Mouse (Mus musculus) gastrocnemius, postnatal 4 days (tissue): ENCODE measurements around the gene Ptbp1. TPM values are rescaled to one million over a fixed set of nuclear protein-coding genes. Genes with fewer than 3 reads are reported as not detected.
"Not testable (repeated sequence)": the region's sequence is repeated elsewhere in the genome, so short reads cannot be mapped to it uniquely, and the experiment has no call there.

Source experiments
- DNase-seq, 2 experiments: peaks; one replicate each; pipeline ENCODE4 v3.0.0; 2021 to 2022; ENCODE audit warnings: low spot score in 2 of 2, mixed read lengths in 2 of 2
- total RNA-seq, 2 experiments: library from RNA; stranded (reverse); gene quantifications; 2 replicates each; pipeline ENCODE4 v1.2.3; 2021

Ptbp1 gene
- total RNA-seq, 2 experiments from 2014 or later = 167 to 170 TPM

DNA sequence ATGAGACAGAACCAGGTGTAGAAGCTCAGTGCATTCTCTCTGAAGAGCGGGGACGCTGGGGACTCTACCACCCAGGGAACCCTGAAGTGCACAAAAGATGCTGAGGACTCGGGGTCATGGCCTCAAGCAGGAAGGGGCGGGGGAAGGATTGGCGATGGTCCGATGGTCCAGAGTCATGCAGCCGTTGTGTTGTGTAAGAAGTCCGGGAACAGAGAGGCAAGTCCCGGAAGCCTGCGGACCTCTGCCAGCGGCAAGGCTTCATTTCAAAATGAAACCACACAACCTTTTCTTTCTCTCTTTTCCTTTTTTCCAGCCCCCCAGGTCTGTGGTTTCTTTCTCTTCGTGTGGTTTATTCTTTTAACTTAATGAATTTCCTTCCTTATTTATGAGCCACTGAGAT is 23.5 kb downstream of the Ptbp1 start:
- no peak for DNase-seq

DNA sequence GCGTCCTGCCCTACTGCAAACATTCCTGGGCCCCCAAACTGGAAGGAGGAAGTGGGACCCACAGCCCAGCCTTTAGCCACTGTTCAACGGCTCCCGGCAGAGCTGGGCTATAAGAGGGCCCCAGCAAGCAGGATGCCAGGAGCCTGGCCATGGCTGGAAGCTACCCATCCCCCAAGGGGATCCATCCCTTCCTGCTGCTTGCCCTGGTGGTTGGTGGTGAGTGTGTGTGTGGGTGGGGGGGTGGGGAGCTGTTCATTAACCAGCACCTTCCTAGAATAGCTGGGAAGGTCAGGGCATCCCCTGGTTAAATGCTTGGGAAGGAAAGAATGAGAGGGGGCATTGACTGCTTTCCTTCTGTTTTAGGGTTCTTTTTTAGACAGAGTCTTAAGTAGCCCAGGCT is 25.3 kb downstream of the Ptbp1 start:
- DNase-seq = no peak

DNA sequence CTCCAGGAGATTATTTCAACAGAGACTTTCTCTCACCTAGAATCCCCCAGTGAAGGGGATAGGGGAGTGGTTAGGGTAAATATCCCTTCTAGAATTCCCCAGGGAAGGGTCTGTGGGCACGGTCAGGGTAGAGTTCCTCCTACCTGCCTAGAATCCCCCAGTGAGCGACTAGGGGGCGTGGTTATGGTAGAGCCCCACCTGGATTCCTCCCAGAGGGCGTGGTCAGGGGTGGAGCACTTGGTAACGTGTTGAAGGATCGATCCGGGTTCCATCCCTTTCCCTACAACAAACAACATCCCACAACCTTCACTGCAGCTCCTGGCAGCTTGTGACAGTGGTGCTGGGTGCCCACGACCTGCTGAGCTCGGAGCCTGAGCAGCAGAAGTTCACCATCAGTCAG is 26.5 kb downstream of the Ptbp1 start:
- DNase-seq = no peak

DNA sequence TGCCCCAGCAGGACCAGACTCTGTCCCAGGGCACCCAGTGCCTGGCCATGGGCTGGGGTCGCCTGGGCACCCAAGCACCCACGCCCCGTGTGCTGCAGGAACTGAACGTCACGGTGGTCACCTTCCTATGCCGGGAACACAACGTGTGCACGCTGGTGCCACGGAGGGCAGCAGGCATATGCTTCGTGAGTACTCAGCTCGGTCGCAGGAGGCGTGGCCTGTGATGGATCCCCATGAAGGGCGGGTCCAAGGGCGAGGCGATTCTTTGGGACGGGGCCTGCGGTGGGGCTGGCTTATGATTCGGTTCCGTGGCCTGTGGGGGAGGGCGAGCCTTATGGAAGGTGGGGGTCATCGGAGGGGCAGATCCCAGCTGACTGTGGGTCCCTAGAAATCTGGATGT is 27.8 kb downstream of the Ptbp1 start:
- DNase-seq = no peak

DNA sequence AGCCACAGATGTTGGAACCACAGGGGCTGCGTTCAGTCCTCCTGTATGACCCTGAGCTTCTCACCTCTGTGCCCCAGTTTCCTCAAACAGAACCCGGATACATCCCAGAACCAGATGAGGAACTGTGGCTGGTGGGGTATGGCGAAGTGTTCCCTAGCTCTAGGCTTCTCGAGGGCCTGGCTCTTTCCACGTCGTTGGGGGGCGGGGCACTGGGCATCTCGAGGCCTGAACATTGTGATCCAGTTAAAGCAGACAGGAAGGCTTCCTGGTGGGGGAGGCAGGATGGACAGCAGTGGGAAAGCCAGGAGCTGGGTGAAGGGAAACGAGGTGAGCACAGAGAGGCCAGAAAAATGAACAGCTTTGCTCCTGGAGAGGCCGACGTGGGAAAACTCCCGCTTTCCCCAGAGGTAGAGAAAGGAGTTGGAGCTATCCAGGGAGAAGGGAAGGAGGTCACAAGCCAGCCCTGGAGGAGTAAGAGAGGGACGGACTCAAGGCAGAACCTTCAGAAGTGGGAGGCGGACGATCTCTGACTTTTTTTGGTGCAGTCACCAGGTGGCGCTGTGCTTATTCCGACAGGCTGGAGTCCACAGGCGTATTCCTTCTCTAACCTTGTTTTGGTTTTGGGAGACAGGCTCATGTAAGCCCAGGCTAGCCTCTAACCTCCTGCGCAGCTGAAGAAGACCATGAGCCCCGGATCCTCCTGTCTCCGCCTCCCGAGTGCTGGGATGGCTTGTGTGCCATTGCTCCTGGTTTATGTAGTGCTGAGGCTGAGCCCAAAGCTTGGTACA is 29.3 kb downstream of the Ptbp1 start:
- peak in 1 of 2 experiments; percentile 77 for DNase-seq

DNA sequence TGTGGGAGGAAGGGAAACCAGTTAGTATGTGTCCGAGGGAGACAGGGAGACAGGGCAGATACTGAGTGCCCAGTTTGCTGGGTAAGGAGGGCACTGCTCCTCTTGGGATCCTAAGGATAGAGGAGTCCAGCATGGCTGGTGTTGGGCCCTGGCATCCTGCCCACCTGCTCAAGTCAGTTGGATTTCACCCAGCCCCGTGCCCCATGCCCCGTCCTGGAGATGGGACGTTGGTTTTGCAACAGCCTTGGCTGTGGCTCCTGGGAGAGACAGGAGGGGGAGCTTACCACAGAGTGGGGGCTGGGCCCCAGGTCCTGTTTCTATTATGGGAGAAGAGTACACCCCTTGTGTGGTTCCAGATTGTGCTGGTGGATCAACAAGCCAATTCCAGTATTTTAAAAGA is 30.2 kb downstream of the Ptbp1 start:
- DNase-seq = no peak

DNA sequence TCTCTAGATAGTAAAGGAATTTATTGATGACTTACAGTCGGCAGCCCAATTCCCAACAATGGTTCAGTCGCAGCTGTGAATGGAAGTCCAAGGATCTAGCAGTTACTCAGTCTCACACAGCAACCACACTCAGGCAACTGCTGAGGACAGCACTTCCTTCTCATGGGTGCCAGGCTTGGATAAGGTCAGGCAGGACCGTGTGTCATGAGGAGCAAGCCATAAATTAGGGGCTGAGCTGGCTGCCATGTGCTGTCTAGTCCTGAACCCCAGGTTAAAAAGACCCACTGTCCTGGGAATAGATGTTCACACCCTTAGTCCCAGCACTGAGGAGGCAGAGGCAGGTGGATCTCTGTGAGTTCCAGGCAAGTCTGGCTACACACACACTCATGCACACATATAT is 30.7 kb downstream of the Ptbp1 start:
- DNase-seq = not testable (repeated sequence)

DNA sequence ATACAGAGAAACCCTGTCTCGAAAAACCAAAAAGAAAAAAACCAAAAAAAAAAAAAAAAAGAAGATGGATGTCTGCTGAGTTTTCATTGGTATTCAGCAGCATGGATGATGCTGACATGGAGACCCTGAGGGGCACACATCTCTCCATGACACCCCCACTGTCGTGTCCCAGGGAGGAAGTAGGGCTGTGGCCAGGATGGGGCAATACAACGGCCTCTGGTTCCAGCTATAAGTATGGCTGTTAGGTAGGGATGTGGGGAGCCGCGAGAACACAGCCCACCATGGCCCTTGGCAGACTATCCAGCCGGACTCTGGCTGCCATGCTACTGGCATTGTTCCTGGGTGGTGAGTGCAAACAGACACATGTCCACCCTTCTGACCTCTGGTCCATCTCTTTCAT is 31.8 kb downstream of the Ptbp1 start, which contains the start of gene Elane:
Gene Elane (plus strand): TSS at position 194 of the 400 bp plus-strand sequence.
- DNase-seq = no peak

DNA sequence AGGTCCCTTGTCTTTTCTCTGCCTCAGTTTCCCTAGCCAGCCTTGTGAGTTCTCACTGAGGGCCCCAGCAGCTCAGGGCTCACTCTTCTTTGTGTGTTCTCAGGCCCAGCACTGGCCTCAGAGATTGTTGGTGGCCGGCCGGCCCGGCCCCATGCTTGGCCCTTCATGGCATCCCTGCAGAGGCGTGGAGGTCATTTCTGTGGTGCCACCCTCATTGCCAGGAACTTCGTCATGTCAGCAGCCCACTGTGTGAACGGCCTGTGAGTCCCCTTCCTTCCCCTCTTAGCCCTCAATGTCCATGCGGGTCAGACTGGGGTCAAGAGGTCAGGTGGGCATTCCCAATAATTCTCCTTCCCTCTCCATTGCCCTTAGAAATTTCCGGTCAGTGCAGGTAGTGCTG is 32.4 kb downstream of the Ptbp1 start:
- no peak for DNase-seq

DNA sequence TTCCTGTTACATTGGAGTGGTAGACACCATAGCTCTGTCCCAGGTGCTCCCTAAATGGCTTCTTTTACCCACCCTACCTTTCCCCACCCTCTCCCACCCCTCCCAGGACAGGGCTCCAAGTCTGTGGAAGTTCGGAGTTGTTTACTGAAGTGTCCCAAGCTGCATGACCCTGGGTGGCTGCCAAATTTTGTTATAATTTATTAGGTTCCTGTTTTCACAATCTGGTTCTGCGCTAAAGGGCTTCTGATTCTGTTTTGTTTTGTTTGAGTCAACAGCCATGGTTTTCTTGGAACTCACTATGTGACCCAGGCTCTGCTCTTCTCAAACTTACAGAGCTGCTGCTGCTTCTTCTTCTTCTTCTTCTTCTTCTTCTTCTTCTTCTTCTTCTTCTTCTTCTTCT is 35.2 kb downstream of the Ptbp1 start:
- no peak for DNase-seq

DNA sequence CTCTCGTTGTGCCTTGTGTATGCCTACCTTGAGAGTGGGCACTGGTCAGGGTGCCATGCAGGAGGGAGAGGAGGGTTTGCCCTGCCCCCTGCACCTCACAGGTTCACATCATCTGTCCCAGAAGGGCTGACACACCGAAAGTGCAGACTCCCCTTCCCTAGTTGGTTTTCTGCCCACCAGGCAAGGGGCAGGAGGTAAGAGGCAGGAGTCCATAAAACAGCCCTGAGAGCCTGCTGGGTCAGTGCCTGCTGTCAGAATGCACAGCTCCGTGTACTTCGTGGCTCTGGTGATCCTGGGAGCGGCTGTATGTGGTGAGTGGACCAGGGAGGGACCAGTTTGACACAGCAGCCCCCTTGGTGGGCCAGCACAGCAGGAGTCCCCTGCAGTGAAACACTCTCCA is 36.4 kb downstream of the Ptbp1 start, which contains the start of gene Cfd:
Gene Cfd (plus strand): TSS at position 184 of the 400 bp plus-strand sequence.
- no peak for DNase-seq

DNA sequence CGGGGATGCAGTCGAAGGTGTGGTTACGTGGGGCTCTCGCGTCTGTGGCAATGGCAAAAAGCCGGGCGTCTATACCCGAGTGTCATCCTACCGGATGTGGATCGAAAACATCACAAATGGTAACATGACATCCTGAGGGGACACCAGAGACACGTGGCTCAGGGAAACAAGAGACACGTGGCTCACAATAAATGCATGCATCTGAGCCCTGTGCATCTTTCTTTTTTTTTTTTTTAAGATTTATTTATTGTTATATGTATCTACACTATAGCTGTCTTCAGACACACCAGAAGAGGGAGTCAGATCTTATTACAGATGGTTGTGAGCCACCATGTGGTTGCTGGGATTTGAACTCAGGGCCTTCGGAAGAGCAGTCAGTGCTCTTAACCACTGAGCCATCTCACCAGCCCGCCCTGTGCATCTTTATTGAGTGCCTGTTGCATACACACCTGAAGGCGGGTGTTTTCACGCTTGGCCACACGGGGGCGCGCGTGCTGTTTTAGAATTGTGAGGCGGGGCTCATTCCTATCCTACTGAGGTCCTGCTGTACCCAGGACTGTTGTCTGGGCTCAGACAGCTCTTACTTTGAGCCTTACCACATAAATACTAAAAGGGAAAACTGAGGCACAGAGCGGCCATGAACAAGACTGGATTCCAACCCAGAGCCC is 38.4 kb downstream of the Ptbp1 start:
- DNase-seq = peak; percentile 69 to 79

DNA sequence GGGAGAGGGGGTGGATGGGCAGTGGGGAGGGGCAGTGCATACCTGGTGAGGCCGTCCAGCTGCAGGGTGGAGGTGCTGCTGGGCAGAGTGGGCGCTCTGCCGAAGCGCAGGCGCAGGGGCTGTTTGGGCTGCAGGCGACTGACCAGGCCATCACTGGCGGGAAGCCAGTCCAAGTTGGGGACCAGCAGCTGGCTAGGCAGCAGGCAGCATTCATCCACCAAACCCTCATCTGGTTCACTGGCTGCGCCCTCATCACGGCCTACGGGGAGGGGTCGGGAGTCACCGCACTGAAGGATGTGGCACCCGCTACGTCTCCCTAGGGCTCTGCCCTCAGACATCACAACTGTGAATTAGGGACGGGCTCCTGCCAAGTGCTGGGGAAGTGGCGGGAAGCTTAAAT is 42.1 kb downstream of the Ptbp1 start:
- no peak for DNase-seq

DNA sequence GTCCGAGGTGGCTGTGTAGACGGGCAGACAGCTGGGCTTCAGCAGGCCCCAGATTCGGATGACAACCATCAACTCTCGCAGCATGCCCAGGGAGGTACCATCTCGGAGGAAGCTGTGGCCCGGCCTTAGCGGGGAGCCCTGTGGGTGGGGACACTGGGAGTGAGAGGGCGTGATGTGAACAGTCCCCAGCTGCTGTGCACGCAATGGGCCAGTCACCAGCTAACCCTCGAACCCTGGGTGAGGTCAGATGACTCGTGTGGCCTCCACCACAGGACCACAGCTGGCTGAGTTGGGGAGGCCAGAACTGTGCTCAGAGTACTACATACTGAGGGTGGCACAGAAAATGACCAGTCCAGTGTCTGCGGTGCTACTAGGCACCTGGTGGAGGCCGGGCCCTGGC is 42.6 kb downstream of the Ptbp1 start:
- no peak for DNase-seq

DNA sequence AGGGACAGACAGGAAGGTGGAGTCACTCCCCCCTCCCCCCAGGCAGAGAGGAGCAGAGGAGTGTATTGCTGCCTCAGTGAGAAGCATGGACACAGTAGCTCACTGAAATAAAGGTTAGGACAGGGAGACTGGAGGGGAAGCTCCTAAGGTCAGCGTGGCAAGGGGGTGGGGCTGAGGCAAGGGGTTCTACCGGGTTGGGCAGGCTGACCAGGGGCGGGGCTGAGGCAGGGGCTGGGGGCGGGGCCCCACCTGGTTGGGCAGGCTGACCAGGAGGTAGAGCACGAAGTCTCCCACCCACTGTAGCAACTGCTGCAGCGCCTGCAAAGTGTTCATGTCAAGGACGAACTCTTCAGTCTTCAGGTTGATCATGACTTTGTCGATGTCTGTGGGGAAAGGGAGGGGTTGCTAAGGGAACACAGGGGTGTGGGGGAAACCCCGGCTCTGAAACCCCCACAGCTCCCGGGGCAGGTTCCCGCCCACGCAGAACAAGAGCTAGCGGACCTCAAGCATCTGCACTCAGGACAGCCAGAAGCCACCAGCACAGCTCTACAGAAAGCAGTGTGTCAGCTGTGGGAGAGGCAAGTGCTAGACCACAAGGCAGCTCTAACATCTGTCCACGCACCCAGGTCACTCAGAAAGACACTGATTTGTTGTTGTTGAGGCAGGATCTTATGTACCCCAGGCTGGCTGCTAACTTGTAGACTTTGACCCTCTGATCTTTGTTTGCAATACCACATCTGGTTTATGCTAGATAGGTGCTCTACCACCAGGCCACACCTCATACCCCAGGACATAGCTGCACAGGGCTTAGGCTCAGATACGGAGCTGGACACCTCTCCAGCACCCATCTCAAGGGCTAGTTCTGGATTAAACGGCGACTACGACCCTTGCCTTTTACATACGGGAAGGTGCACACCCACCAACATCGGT is 43.4 kb downstream of the Ptbp1 start:
- DNase-seq = no peak

DNA sequence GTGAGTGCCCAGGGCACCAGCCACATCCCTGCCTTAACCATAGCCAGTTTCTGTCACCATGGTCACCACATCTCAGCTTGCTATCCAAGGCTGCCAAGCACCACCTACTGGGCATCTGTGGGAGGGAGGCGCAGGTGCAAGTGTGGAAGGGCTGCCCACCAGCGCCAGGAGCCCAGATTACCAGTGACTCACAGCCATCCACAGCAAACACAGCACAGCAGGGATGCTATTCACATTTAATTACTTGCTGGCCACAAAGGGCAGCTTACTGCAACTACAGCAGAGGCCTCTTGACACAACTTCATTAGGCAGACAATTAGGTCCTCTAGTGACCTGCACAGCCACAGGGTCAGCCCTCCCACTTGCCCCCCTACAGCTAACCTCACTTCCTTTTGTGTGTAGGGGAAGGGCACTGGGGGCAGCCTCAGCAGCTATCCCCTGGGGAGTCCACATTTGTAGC is 46.8 kb downstream of the Ptbp1 start:
- no peak for DNase-seq

DNA sequence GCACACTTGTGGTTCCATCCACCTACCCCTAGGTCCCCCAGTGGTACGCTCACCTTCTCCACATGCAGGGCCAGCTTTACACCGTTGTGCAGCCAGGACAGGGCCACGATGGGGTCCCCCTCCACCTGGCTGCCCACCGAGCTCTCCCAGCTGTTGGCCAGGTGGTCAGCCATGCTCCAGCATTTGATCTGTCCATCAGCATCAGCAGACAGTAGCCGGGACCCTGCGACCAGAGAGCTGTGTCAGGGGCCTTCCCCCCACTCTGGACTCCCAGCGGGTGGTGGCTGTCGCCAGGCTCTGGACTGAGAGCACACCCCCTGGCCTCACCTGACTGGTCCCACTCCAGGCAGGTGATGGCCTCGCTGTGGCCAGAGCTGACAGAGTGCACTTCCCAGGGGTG is 52.5 kb downstream of the Ptbp1 start:
- no peak for DNase-seq

DNA sequence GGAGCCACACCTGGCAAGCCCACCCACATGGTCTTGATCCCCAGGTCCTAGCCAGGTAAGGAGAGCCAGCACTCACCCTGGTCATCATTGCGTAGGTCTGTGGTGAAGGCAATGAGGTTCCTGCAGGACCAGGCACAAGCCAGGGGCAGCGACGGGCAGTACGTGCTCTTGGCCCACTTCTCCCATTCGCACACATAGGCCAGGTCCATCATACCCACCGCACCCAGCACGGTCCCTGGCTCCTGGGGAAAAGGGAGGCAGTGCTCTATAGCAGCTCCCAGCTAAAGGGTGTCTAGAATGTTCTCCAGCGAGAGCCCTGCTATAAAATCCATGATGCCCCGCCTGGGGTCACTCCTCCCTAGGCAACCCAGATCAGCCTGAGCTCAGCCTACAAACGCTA is 53.2 kb downstream of the Ptbp1 start:
- DNase-seq = no peak

DNA sequence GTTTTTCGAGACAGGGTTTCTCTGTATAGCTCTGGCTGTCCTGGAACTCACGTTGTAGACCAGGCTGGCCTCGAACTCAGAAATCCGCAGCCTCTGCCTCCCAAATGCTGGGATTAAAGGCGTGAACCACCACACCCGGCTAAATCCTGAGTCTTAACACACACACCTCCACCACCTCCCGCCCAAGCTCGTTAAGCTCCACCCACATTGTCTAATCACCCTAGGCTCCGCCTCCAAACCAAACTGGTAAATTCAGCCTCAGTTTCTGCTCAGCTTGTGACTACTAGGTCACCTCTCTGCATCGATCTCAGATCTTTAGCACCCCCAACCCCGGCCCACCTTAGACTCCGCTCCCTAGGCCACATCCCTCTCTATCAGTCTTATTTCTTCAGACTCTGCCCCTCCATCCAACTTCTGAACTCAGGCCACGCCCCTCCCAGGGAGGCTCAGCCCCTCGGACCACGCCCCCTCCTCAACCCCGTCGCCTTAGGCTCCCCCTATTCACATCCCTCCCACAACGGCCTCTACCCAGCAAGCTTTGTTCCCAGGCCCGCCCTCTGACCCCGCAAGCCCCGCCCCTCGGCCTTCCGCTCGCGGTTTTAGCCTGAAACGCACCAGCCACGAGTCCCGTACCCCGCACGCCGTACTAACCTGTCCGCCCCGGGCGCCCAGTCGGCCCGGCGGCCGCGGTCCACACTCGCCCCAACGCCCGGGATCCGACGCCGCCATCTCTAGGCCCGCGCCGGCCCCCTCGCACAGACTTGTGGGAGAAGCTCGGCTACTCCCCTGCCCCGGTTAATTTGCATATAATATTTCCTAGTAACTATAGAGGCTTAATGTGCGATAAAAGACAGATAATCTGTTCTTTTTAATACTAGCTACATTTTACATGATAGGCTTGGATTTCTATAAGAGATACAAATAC is 54.2 kb downstream of the Ptbp1 start, which contains the start of gene Med16:
Gene Med16 (minus strand): TSS at position 757 of the 925 bp plus-strand sequence.
- DNase-seq = peak; percentile 90 to 95
